Mouse (Mus musculus) ES-E14 (cell line): ENCODE results near the gene Pcp4.

Experiments used
- CHD2 ChIP-seq: IDR thresholded peaks from 2 replicates; pipeline ENCODE4 v1.6.1; 2014; ENCODE audit warnings: mild to moderate bottlenecking, low read depth, low read length, inconsistent platforms
- ZC3H11A ChIP-seq: IDR thresholded peaks from 2 replicates; pipeline ENCODE4 v1.6.1; 2012; ENCODE audit warnings: low read depth, mild to moderate bottlenecking, inconsistent platforms, low read length, borderline replicate concordance

DNA sequence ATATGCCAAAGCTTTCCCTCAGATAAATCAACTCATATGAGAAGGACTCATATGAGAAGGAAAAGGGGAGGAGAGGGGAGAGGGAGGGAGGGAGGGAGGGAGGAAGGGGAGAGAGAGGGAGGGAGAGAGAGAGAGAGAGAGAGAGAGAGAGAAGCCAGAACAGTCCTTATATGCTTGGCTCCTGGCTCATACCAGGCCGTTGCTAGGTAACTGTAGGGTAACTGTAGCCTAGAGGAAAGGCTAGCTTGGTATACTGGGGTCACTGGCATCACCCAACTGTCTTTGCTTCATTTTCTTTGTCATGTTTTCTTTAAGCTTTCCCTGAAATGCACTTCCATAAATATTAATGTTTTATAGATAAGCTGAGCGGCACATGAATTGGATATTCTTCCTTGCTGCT, 85.3 kb downstream of the Pcp4 start:
- TF ChIP-seq CHD2 (no peak), ZC3H11A (no peak)
